Mouse (Mus musculus): ENCODE results near the gene Fignl2. TPM values are rescaled to one million over a fixed set of nuclear protein-coding genes. Genes with fewer than 3 reads are reported as not detected.

Fignl2 gene
- polyA plus RNA-seq, 1 experiment from 2014 or later, result 0.26 TPM

DNA sequence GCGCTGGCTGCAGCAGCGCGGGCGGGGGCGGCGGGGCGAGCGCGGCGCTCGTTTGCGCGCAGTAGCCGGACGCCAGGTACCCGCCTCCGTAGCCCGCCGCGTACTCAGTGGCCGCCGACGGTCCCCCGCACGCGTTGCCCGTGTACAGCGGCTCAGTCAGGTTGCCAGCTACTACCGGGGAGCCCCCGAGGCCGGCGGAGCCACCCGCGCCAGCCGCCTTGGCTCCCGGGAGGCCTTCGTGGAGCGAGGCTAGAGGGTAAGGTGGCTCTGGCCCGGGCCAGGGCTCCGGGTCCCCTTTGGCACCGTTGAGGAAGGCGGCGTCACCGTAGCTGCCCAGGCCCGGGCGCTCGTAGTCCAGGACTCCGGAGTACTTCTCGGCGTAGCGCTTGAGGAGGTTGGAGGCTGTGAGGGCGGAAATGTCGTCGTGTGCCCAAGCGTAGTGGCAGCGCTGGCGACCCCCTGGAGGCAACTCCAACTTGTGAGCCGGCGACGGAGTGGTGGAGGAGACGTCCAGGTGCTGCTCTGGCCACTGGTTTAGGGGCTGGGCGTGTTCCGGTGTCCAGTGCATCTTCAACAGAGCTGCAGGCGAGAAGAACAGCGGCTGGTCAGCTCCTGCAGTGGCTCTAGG is 24.4 kb downstream of the Fignl2 start:
- peak overlapping the region; percentile 70 for H3K4me2 ChIP-seq (ENCODE audit: low read depth, low read length)
- H3K4me3 ChIP-seq (ENCODE audit: low read depth, low read length), result peak overlapping the region; percentile 41
- peak overlapping the region; percentile 57 for H3K9ac ChIP-seq (ENCODE audit: low read depth, low read length)
- no peaks in the 10 kb centered on the region for H3K36me3 ChIP-seq (ENCODE audit: control insufficient read depth, insufficient read depth, low read length)
- peaks cover 5% of the 10 kb centered on the region; the same call in 1 of the 2 replicates for H3K4me1 ChIP-seq (ENCODE audit: control insufficient read depth, insufficient read depth, low read length)
- H3K9me3 ChIP-seq (ENCODE audit: control insufficient read depth, low read length), result no peaks in the 10 kb centered on the region
- WGBS, result 27% methylated on average over 24 of the region's 65 CpGs
- no peak overlapping the region for H3K27ac ChIP-seq (replicated peaks; ENCODE audit: low read depth, low read length)
- H3K27me3 ChIP-seq (replicated peaks; ENCODE audit: control insufficient read depth, insufficient read depth, low read length), result peaks cover 38% of the 10 kb centered on the region
- DNase-seq (ENCODE audit: low spot score) (no peak), ATAC-seq (ENCODE audit: low read depth) (no peak)

DNA sequence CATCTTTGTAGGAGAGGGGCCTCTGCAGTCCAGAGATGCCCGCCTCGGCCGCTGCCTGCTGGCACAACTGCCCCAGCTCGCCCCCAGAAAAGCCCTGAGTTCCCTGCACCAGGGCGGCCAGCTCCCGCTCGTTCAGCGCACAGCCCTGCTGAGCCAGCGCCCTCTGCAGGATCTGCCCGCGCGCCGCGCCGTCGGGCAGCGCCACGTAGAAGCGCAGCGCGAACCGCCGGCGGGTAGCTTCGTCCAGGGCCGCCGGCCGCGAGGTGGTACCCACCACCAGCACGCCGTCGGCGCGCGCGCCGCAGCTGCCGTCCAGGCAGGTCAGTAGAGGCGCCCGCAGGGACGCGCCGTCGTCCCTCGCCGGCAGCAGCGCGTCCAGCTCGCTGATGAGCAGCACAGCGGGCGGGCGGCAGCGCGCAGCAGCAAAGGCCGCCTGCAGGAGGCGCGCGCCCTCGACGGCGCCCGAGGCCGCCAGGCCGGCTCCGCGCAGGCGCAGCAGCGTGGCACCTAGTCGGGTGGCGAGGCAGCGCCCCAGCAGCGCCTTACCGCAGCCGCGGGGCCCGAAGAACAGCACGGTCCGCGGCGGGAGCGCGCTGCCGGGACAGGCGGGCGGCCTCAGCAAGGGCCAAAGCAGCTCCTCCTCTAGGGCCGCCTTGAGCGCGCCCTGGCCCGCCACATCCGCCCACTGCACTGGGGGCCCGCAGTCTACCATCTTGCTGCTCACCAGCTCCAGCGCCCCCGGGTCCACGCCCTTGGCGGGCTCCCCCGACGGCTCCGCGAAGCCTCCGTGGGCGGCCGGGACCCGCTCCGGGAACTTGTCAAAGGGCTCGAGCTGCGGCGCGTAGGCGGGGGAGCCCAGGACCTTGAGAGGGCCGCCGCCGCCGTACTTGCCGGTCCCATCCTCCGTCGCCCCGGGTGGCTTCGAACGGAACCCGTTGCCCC is 25.5 kb downstream of the Fignl2 start:
- Histone ChIP-seq H3K9ac (ENCODE audit: low read depth, low read length) (peak overlapping the region; percentile 57), H3K4me1 (ENCODE audit: control insufficient read depth, insufficient read depth, low read length) (peaks cover 5% of the 10 kb centered on the region; the same call in 1 of the 2 replicates), H3K4me2 (ENCODE audit: low read depth, low read length) (peak overlapping the region; percentile 70), H3K9me3 (ENCODE audit: control insufficient read depth, low read length) (no peaks in the 10 kb centered on the region), H3K36me3 (ENCODE audit: control insufficient read depth, insufficient read depth, low read length) (no peaks in the 10 kb centered on the region), H3K27ac (replicated peaks; ENCODE audit: low read depth, low read length) (no peak overlapping the region), H3K27me3 (replicated peaks; ENCODE audit: control insufficient read depth, insufficient read depth, low read length) (peaks cover 46% of the 10 kb centered on the region), H3K4me3 (ENCODE audit: low read depth, low read length) (peak overlapping the region; percentile 41)
- 19% methylated on average over 45 of the region's 120 CpGs for WGBS
- DNase-seq (ENCODE audit: low spot score), result no peak
- ATAC-seq (ENCODE audit: low read depth), result peak; percentile 51; the same call in 1 of the 2 replicates

DNA sequence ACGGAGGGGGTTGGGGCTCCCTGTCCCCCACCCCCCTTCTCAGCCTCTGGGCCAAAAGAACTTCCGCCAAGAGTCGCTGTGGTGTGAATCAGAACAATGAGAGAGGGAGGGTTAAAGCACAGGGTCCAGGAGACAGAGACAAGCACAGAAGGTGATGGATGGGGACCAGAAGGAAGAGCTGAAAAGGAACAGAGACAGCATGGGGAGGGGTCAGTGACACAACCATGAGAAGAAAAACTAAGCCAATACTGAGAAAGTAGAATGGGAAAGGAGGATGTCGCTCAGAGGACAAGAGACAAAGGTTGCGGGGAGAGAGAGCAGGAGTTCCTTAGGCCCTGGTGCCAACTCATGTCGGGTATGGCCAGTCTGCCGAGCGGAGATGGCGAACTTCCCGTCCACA is 26.5 kb downstream of the Fignl2 start:
- DNase-seq (ENCODE audit: low spot score), result no peak

DNA sequence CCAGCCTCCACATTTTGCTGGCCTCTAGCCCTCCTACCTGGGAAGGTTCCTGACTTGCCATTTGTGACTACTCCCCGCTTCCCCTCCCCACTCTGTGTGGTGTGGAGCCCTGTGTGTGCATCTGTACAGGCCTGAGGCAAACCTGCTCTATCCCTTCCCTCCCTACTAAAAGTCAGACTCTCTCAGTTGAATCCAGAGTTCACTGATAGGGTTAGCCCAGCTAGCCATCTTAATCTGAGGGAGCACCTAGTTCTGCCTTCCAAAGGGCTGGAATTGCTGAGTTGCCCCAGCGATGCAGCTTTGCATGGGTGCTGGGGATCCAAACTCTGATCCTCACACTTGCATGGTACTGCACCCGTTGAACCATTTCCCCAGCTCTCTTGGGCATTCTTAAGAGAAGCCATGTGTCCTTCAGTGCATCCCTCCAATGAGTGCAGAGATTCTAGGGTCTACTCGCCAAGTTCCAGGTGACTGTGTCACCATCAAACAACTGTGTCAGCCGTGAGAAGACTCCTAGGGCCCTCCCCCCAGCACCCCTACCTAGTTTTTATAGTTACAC is 29.9 kb downstream of the Fignl2 start:
- no peak for ATAC-seq (ENCODE audit: low read depth)
- Histone ChIP-seq H3K9me3 (ENCODE audit: control insufficient read depth, low read length) (no peaks in the 10 kb centered on the region), H3K27me3 (replicated peaks; ENCODE audit: control insufficient read depth, insufficient read depth, low read length) (peaks cover 74% of the 10 kb centered on the region), H3K27ac (replicated peaks; ENCODE audit: low read depth, low read length) (no peak overlapping the region), H3K4me3 (ENCODE audit: low read depth, low read length) (no peak overlapping the region), H3K4me2 (ENCODE audit: low read depth, low read length) (no peak overlapping the region), H3K36me3 (ENCODE audit: control insufficient read depth, insufficient read depth, low read length) (no peaks in the 10 kb centered on the region), H3K4me1 (ENCODE audit: control insufficient read depth, insufficient read depth, low read length) (peaks cover 15% of the 10 kb centered on the region; the same call in 1 of the 2 replicates), H3K9ac (ENCODE audit: low read depth, low read length) (no peak overlapping the region)
- no peak for DNase-seq (ENCODE audit: low spot score)
- 58% methylated on average over 5 of the region's 5 CpGs for WGBS

More for the DNA sequence above, 26.5 kb downstream of the Fignl2 start:
- no peak overlapping the region for H3K27ac ChIP-seq (replicated peaks; ENCODE audit: low read depth, low read length)
- no peak for ATAC-seq (ENCODE audit: low read depth)
- H3K9me3 ChIP-seq (ENCODE audit: control insufficient read depth, low read length), result no peaks in the 10 kb centered on the region
- peaks cover 55% of the 10 kb centered on the region for H3K27me3 ChIP-seq (replicated peaks; ENCODE audit: control insufficient read depth, insufficient read depth, low read length)
- H3K4me1 ChIP-seq (ENCODE audit: control insufficient read depth, insufficient read depth, low read length), result peaks cover 9% of the 10 kb centered on the region; the same call in 1 of the 2 replicates
- WGBS, result 72% methylated on average over 10 of the region's 10 CpGs
- no peak overlapping the region; the same call in 1 of the 2 replicates for H3K9ac ChIP-seq (ENCODE audit: low read depth, low read length)
- H3K36me3 ChIP-seq (ENCODE audit: control insufficient read depth, insufficient read depth, low read length), result no peaks in the 10 kb centered on the region
- H3K4me2 ChIP-seq (ENCODE audit: low read depth, low read length), result no peak overlapping the region
- no peak overlapping the region for H3K4me3 ChIP-seq (ENCODE audit: low read depth, low read length)

DNA sequence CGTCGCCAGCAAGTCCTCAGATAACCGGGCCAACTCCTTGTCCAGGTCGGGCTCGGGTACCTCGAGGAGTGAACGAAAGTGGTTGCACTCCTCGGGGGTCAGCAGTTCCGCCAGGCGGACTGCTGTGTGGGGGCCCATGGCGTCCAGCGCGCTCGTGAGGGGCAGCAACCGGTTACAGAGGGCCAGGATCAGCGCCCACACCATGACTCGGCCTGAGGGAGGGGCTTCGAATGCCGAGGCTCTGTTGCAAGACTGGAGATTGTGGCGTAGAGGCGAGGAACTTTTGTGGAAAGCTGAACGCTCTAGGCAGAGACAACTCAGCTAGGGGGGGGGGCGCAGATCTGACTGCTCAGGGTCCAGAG is 31.2 kb downstream of the Fignl2 start, which contains the start of gene Gm47841:
Gm47841 (minus strand) TSS at position 204 of the 362 bp plus-strand sequence.
- Histone ChIP-seq H3K27me3 (replicated peaks; ENCODE audit: control insufficient read depth, insufficient read depth, low read length) (peaks cover 69% of the 10 kb centered on the region), H3K4me3 (ENCODE audit: low read depth, low read length) (peak within 1 kb of the TSS; percentile 55), H3K9me3 (ENCODE audit: control insufficient read depth, low read length) (no peaks in the 10 kb centered on the region), H3K4me1 (ENCODE audit: control insufficient read depth, insufficient read depth, low read length) (peaks cover 10% of the 10 kb centered on the region; the same call in 1 of the 2 replicates), H3K4me2 (ENCODE audit: low read depth, low read length) (peak within 1 kb of the TSS; percentile 100), H3K9ac (ENCODE audit: low read depth, low read length) (peak within 1 kb of the TSS; percentile 58), H3K36me3 (ENCODE audit: control insufficient read depth, insufficient read depth, low read length) (no peaks in the 10 kb centered on the region), H3K27ac (replicated peaks; ENCODE audit: low read depth, low read length) (no peak within 1 kb of the TSS)
- 2% methylated on average over 22 of the region's 23 CpGs for WGBS
- no peak for DNase-seq (ENCODE audit: low spot score)
- ATAC-seq (ENCODE audit: low read depth), result no peak; the same call in 1 of the 2 replicates

DNA sequence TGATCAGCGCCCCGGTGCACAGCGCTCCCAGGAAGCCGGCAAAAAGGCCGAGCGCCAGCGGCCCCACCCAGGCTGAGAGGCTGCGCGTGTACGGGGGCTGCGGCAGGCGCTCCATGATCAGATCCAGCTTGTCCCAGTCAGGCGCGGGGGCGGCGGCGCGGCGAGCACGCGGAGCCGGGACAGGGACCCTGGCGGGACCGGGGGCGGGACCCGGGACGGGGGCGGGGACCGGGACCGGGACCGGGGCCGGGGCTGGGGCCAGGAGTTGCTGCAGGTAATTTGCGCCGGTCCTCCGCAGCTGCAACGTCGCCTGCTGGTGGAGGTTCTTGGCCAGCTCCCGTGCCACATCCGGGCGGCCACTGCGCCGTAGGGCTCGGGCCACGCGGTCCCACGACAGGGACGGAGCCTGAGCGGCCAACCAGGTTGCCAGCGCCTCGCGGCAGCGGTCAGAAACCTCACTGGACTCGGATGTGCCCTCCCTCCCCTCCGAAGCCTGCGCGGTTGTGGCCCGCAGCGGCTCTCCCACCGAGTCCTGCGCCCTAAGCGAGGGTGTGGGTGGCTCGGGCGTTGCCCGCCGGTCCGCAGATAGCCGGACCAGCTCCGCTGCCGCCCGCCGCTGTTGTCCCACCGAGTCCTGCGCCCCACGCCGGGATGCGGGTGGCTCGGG is 31.7 kb downstream of the Fignl2 start:
- Histone ChIP-seq H3K4me3 (ENCODE audit: low read depth, low read length) (peak overlapping the region; percentile 55), H3K36me3 (ENCODE audit: control insufficient read depth, insufficient read depth, low read length) (no peaks in the 10 kb centered on the region), H3K9me3 (ENCODE audit: control insufficient read depth, low read length) (no peaks in the 10 kb centered on the region), H3K27me3 (replicated peaks; ENCODE audit: control insufficient read depth, insufficient read depth, low read length) (peaks cover 64% of the 10 kb centered on the region), H3K27ac (replicated peaks; ENCODE audit: low read depth, low read length) (no peak overlapping the region), H3K9ac (ENCODE audit: low read depth, low read length) (peak overlapping the region; percentile 58), H3K4me2 (ENCODE audit: low read depth, low read length) (peak overlapping the region; percentile 100), H3K4me1 (ENCODE audit: control insufficient read depth, insufficient read depth, low read length) (peaks cover 10% of the 10 kb centered on the region; the same call in 1 of the 2 replicates)
- DNase-seq (ENCODE audit: low spot score) (no peak), ATAC-seq (ENCODE audit: low read depth) (peak; percentile 56)
- under 1% methylated on average over 26 of the region's 77 CpGs for WGBS

DNA sequence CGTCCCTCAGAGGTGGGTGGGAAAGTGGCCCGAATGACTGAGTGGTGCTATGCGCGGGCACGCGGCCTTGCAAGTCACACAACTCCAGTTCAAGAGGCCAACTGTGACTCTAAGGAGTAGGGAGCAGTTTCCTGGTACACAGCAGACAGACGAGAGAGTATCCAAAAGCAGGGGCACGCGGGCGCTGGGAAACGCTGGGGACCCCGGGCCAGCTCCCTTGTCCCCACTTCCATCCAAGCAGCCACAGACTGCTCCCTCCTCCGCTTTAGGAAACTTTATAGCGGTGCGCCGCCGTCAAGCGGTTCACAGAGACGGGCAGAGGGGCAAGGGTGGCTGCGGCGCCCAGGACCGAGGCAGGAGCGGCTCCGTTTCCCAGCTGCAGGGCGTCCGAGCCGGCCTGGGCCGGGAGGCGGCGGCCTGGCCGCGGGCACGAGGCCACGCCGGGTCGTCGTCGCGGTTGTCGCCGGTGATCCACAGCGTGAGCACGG is 32.3 kb downstream of the Fignl2 start:
- H3K36me3 ChIP-seq (ENCODE audit: control insufficient read depth, insufficient read depth, low read length), result no peaks in the 10 kb centered on the region
- peak overlapping the region; percentile 55 for H3K4me3 ChIP-seq (ENCODE audit: low read depth, low read length)
- no peak overlapping the region for H3K27ac ChIP-seq (replicated peaks; ENCODE audit: low read depth, low read length)
- H3K9ac ChIP-seq (ENCODE audit: low read depth, low read length), result peak overlapping the region; percentile 58
- H3K9me3 ChIP-seq (ENCODE audit: control insufficient read depth, low read length), result no peaks in the 10 kb centered on the region
- H3K27me3 ChIP-seq (replicated peaks; ENCODE audit: control insufficient read depth, insufficient read depth, low read length), result peaks cover 67% of the 10 kb centered on the region
- peak overlapping the region; percentile 100 for H3K4me2 ChIP-seq (ENCODE audit: low read depth, low read length)
- peak; percentile 23; the same call in 1 of the 2 replicates for ATAC-seq (ENCODE audit: low read depth)
- 3% methylated on average over 27 of the region's 43 CpGs for WGBS
- H3K4me1 ChIP-seq (ENCODE audit: control insufficient read depth, insufficient read depth, low read length), result peaks cover 10% of the 10 kb centered on the region; the same call in 1 of the 2 replicates
- no peak for DNase-seq (ENCODE audit: low spot score)

DNA sequence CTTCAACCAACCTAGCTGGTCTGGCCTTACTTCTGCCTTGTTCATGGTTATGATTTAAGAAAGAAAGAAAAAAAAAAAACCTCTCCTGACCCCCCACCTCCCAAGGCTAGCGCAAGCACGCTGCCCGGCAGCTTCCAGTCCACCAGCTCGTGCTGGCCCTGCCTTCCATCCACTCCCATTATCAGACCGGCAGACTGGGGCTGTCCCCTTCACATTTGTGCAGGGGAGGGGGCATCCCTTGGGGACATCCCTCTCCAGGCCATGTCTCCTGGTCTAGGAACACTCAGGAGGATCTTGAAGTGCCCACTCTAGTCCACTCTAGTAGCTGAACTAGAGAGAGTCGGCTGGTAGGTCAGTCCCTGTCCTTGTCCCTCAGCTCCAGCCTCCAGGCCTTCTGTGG is 33.8 kb downstream of the Fignl2 start:
- WGBS, result 33% methylated on average over 6 of the region's 6 CpGs
- H3K4me2 ChIP-seq (ENCODE audit: low read depth, low read length), result no peak overlapping the region
- H3K27me3 ChIP-seq (replicated peaks; ENCODE audit: control insufficient read depth, insufficient read depth, low read length), result peaks cover 64% of the 10 kb centered on the region
- ATAC-seq (ENCODE audit: low read depth) (no peak), DNase-seq (ENCODE audit: low spot score) (no peak)
- peaks cover 10% of the 10 kb centered on the region; the same call in 1 of the 2 replicates for H3K4me1 ChIP-seq (ENCODE audit: control insufficient read depth, insufficient read depth, low read length)
- 0 out of 2 replicates have a peak, but pooled peaks cover 7% of the 10 kb centered on the region for H3K36me3 ChIP-seq (ENCODE audit: control insufficient read depth, insufficient read depth, low read length)
- no peak overlapping the region for H3K4me3 ChIP-seq (ENCODE audit: low read depth, low read length)
- no peak overlapping the region for H3K27ac ChIP-seq (replicated peaks; ENCODE audit: low read depth, low read length)
- H3K9ac ChIP-seq (ENCODE audit: low read depth, low read length), result no peak overlapping the region
- H3K9me3 ChIP-seq (ENCODE audit: control insufficient read depth, low read length), result no peaks in the 10 kb centered on the region
